Mouse (Mus musculus): Measurements from ENCODE around the gene Olfr959.

DNA sequence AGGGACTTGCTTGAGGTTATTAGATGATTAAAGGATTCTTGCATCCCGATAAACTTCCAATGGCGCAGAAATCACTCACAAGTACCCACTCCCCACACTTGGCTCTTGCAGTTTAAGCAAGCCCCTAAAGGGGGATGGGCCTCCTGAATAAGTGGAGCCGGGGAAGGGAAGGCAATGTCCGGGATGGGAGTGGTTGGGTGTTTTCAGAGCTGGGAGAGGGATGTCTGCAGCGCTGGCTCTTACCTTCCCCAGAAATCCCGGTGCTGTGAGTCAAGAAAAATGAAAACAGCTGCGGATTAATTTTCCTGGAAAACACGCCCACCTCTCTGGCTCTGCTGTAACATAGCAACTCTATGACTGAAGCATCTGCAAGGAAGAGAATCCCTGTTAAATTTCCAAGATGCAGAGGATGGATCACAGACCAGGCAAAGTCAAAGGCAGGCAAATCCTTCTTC lies 28.7 kb upstream of the Olfr959 start, which contains the start of gene AW551984:
- TF ChIP-seq CTCF (IDR thresholded peaks at IDR 0.05; ENCODE audit: control insufficient read depth, insufficient read depth, low read length): no peak
- TF ChIP-seq POLR2A (IDR thresholded peaks at IDR 0.05; ENCODE audit: borderline replicate concordance, control insufficient read depth, low read depth, low read length): no peak

All from bone marrow, adult 2 months (tissue).